Mouse (Mus musculus): ENCODE data around the gene Hdac9. TPM values are rescaled to one million over a fixed set of nuclear protein-coding genes. Genes with fewer than 3 reads are reported as not detected.

Gene Hdac9
- total and polyA plus RNA-seq, 2 experiments = 0.56 to 1.6 TPM

DNA sequence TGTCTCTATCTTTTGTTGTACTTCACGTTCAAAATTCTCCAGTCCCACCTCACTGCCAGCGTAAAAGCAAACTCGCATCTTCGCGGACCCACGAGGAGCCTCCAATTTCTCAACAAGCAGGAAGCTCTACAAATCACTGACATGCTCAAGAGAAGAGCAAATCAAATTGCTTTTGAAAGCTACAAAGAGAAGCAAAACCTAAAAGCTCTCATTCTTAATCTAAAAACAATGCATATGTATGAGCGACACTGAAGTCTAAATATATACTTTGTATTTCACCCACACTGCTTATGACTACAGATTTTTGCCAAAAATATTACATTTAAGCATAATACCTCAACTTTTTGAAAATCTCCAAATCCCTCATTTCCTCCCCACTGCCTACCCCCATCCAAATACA lies 45.9 kb downstream of the Hdac9 start:
- Histone ChIP-seq H3K4me1 (ENCODE audit: control insufficient read depth, insufficient read depth, low read length) (no peaks in the 10 kb centered on the region), H3K4me3 (ENCODE audit: insufficient read depth, low read depth, low read length) (no peak overlapping the region), H3K27ac (replicated peaks; ENCODE audit: insufficient read depth, low read depth, low read length) (no peak overlapping the region), H3K79me2 (ENCODE audit: control insufficient read depth, insufficient read depth, low read length) (no peaks in the 10 kb centered on the region), H3K9ac (ENCODE audit: low read depth, low read length) (no peak overlapping the region), H3K36me3 (ENCODE audit: control insufficient read depth, insufficient read depth, low read length) (no peaks in the 10 kb centered on the region), H3K27me3 (ENCODE audit: control insufficient read depth, insufficient read depth, low read length) (no peaks in the 10 kb centered on the region)
- no peak for DNase-seq (ENCODE audit: extremely low read depth, low read depth, low spot score)
- TF ChIP-seq POLR2A (IDR thresholded peaks at IDR 0.05; ENCODE audit: extremely low read depth, insufficient read depth, low read length) = no peak
- WGBS = 81% methylated on average over 7 of the region's 7 CpGs

DNA sequence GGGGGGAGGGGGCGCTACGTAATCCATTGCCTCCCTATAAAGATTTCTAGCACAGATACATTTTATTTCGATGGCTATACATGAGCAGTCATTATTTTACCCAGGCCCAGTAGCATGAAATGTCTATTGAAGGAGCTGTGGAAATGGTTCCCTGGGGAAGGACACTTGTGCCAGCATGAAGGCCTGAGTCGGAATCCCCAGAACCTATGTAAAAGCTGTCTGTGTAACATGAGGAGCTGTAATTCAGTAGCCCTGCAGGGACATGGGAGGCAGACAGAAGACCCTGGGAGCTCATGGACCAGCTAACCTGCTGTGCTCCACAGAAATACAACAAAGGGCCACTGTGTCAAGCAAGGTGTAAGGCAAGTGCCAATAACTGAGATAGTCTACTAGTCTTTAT lies 75.7 kb downstream of the Hdac9 start:
- H3K27me3 ChIP-seq (ENCODE audit: control insufficient read depth, insufficient read depth, low read length) = no peaks in the 10 kb centered on the region
- H3K79me2 ChIP-seq (ENCODE audit: control insufficient read depth, insufficient read depth, low read length) = no peaks in the 10 kb centered on the region
- H3K4me3 ChIP-seq (ENCODE audit: insufficient read depth, low read depth, low read length) = no peak overlapping the region
- TF ChIP-seq CTCF (IDR thresholded peaks at IDR 0.05; ENCODE audit: low read depth, low read length) (no peak), POLR2A (IDR thresholded peaks at IDR 0.05; ENCODE audit: extremely low read depth, insufficient read depth, low read length) (no peak)
- no peak overlapping the region for H3K27ac ChIP-seq (replicated peaks; ENCODE audit: insufficient read depth, low read depth, low read length)
- H3K9ac ChIP-seq (ENCODE audit: low read depth, low read length) = no peak overlapping the region
- DNase-seq (ENCODE audit: extremely low read depth, low read depth, low spot score) = no peak
- 86% methylated on average over 4 of the region's 4 CpGs for WGBS
- H3K36me3 ChIP-seq (ENCODE audit: control insufficient read depth, insufficient read depth, low read length) = no peaks in the 10 kb centered on the region
- no peaks in the 10 kb centered on the region for H3K4me1 ChIP-seq (ENCODE audit: control insufficient read depth, insufficient read depth, low read length)

DNA sequence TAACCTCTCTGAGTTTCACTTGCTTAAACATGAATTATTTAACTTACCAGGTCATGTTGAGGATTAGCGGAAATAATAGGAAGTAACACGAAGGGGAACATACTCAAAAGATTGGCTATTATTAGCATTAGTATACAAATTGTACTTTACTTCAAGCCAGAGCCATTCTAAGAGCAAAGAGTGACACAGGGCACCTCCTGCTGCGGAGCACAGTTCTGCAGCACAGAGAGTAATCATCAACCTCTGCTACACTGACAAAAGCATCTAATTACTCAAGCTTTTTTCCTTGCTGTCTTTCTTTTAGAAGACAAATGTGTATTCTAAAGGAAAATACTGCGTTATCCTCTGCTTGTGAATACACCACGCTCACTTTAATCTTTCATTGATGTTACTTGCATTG lies 79.6 kb downstream of the Hdac9 start:
- TF ChIP-seq POLR2A (IDR thresholded peaks at IDR 0.05; ENCODE audit: extremely low read depth, insufficient read depth, low read length) (no peak), CTCF (IDR thresholded peaks at IDR 0.05; ENCODE audit: low read depth, low read length) (no peak)
- H3K27me3 ChIP-seq (ENCODE audit: control insufficient read depth, insufficient read depth, low read length) = no peaks in the 10 kb centered on the region
- no peak for DNase-seq (ENCODE audit: extremely low read depth, low read depth, low spot score)
- 80% methylated on average over 5 of the region's 5 CpGs for WGBS
- no peak overlapping the region for H3K9ac ChIP-seq (ENCODE audit: low read depth, low read length)
- H3K4me3 ChIP-seq (ENCODE audit: insufficient read depth, low read depth, low read length) = no peak overlapping the region
- H3K27ac ChIP-seq (replicated peaks; ENCODE audit: insufficient read depth, low read depth, low read length) = no peak overlapping the region
- no peaks in the 10 kb centered on the region for H3K36me3 ChIP-seq (ENCODE audit: control insufficient read depth, insufficient read depth, low read length)
- no peaks in the 10 kb centered on the region for H3K4me1 ChIP-seq (ENCODE audit: control insufficient read depth, insufficient read depth, low read length)
- H3K79me2 ChIP-seq (ENCODE audit: control insufficient read depth, insufficient read depth, low read length) = no peaks in the 10 kb centered on the region

DNA sequence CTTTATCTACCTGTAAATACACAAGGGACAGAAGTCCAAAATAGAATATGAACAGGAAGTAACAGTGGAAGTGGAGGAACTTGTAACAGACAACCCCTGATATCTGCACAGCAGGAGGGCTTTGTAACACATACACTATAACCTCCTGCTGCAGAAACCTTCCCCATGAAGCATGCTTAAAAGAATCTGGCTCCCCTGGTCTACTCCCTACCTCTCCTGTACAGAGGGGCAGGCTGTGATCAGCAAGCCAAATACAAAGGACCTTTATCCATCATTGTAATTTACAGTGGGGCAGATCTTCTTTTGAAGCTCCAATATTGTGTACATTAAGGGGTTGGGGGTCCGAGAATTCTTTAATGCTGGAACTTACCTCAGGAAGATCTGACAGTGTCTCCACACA lies 80.0 kb downstream of the Hdac9 start:
- 88% methylated on average over 1 of the region's 1 CpGs for WGBS
- DNase-seq (ENCODE audit: extremely low read depth, low read depth, low spot score) = no peak

DNA sequence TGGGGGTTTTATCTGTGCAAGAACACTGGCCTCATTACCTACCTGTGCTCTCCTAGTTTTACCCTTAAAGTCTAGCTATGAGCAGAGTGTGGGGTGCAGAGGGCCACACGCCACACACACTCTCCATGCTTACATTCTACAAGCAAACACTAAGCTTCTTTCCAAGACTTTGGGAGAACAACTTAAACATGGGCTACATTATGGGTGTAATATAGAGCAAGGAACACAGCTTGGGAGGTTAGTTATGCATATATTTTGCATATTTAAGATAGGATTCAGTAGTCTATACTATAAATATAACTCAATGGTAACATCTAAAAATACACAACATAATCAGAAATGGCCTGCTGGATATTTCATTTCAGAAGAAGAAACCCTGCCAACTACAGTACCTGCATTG lies 80.8 kb downstream of the Hdac9 start:
- no peak overlapping the region for H3K9ac ChIP-seq (ENCODE audit: low read depth, low read length)
- DNase-seq (ENCODE audit: extremely low read depth, low read depth, low spot score) = no peak
- H3K4me1 ChIP-seq (ENCODE audit: control insufficient read depth, insufficient read depth, low read length) = no peaks in the 10 kb centered on the region
- TF ChIP-seq POLR2A (IDR thresholded peaks at IDR 0.05; ENCODE audit: extremely low read depth, insufficient read depth, low read length) = no peak
- TF ChIP-seq CTCF (IDR thresholded peaks at IDR 0.05; ENCODE audit: low read depth, low read length) = no peak
- H3K27me3 ChIP-seq (ENCODE audit: control insufficient read depth, insufficient read depth, low read length) = no peaks in the 10 kb centered on the region
- H3K79me2 ChIP-seq (ENCODE audit: control insufficient read depth, insufficient read depth, low read length) = no peaks in the 10 kb centered on the region
- no peak overlapping the region for H3K27ac ChIP-seq (replicated peaks; ENCODE audit: insufficient read depth, low read depth, low read length)
- no peak overlapping the region for H3K4me3 ChIP-seq (ENCODE audit: insufficient read depth, low read depth, low read length)
- 94% methylated on average over 1 of the region's 1 CpGs for WGBS
- H3K36me3 ChIP-seq (ENCODE audit: control insufficient read depth, insufficient read depth, low read length) = no peaks in the 10 kb centered on the region

More for the DNA sequence above, 80.0 kb downstream of the Hdac9 start:
- Histone ChIP-seq H3K4me3 (ENCODE audit: insufficient read depth, low read depth, low read length) (no peak overlapping the region), H3K27ac (replicated peaks; ENCODE audit: insufficient read depth, low read depth, low read length) (no peak overlapping the region), H3K9ac (ENCODE audit: low read depth, low read length) (no peak overlapping the region), H3K36me3 (ENCODE audit: control insufficient read depth, insufficient read depth, low read length) (no peaks in the 10 kb centered on the region), H3K27me3 (ENCODE audit: control insufficient read depth, insufficient read depth, low read length) (no peaks in the 10 kb centered on the region), H3K4me1 (ENCODE audit: control insufficient read depth, insufficient read depth, low read length) (no peaks in the 10 kb centered on the region), H3K79me2 (ENCODE audit: control insufficient read depth, insufficient read depth, low read length) (no peaks in the 10 kb centered on the region)
- TF ChIP-seq POLR2A (IDR thresholded peaks at IDR 0.05; ENCODE audit: extremely low read depth, insufficient read depth, low read length) = no peak
- no peak for TF ChIP-seq CTCF (IDR thresholded peaks at IDR 0.05; ENCODE audit: low read depth, low read length)

DNA sequence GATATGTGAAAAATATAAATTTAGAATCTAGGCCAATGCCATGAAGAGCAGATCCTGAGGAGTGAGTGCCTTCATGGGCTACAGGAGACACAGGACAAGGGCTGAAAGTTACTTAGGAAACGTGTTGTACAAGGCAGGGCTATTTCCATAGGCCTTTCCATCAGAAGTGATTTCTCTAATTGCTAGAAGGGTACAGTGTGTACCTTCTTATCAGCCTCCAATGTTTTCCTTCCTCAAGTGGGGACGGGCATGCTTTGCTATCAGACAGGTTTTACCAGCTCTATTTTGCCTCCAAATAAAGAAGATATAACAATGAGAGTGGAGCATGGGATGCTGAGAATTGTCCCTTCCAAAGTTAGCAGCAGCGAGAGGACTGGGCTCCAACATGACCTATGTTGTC lies 81.4 kb downstream of the Hdac9 start:
- DNase-seq (ENCODE audit: extremely low read depth, low read depth, low spot score) = no peak
- H3K9ac ChIP-seq (ENCODE audit: low read depth, low read length) = no peak overlapping the region
- no peaks in the 10 kb centered on the region for H3K79me2 ChIP-seq (ENCODE audit: control insufficient read depth, insufficient read depth, low read length)
- no peaks in the 10 kb centered on the region for H3K36me3 ChIP-seq (ENCODE audit: control insufficient read depth, insufficient read depth, low read length)
- WGBS = 54% methylated on average over 3 of the region's 3 CpGs
- no peak overlapping the region for H3K27ac ChIP-seq (replicated peaks; ENCODE audit: insufficient read depth, low read depth, low read length)
- TF ChIP-seq POLR2A (IDR thresholded peaks at IDR 0.05; ENCODE audit: extremely low read depth, insufficient read depth, low read length) (no peak), CTCF (IDR thresholded peaks at IDR 0.05; ENCODE audit: low read depth, low read length) (no peak)
- no peaks in the 10 kb centered on the region for H3K4me1 ChIP-seq (ENCODE audit: control insufficient read depth, insufficient read depth, low read length)
- no peaks in the 10 kb centered on the region for H3K27me3 ChIP-seq (ENCODE audit: control insufficient read depth, insufficient read depth, low read length)
- no peak overlapping the region for H3K4me3 ChIP-seq (ENCODE audit: insufficient read depth, low read depth, low read length)

Data from liver, adult 2 months (tissue).